Mouse (Mus musculus): Measurements from ENCODE around the gene Slc29a4. TPM values are rescaled to one million over a fixed set of nuclear protein-coding genes. Genes with fewer than 3 reads are reported as not detected.

The Slc29a4 gene
- total RNA-seq, 2 experiments from 2014 or later = 0.24 TPM; not detected in 1

DNA sequence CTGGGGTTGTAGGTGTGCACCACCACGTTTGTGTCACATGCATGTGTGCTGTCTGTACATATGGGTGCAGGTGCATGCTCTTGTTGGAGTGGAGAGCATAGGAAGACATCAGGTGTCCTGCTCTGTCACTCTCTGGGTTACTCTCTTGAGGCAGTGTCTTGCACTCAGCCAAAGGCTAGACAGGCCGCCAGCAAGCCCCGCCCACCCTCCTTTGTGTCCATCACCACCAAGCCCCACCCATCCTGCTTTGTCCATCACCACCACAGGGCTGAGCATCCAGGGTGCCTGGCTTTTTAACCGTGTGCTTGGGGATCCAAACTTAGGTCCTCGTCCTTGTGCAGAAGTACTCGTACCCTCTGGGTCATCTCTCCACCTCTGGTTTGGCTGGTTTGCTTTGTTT is 3.9 kb downstream of the Slc29a4 start:
- DNase-seq (ENCODE audit: low spot score) = no peak

DNA sequence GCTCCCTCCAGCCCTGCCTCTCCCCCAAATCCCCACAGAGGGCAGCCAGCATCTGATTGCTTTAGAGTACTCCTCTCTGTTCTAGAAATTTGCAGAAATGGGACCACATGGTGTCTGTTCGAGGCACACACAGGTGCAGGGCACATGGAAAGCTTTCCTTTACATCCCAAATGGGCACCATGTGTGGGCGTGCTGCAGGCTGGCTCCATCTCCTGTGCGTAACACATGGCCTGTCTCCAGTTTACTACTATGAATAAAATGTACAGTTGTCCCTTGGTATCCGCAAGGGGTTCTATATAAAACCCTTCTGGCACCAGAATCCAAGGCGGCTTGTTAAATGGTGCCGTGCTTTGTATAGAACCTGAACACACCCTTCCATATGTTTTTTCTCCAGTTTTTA is 4.6 kb downstream of the Slc29a4 start:
- DNase-seq (ENCODE audit: low spot score) = no peak

- no peak for DNase-seq (ENCODE audit: low spot score)
Measured at GRCm38 (mm10) chr5:142697742-142698141, 5.4 kb downstream of the Slc29a4 start.

DNA sequence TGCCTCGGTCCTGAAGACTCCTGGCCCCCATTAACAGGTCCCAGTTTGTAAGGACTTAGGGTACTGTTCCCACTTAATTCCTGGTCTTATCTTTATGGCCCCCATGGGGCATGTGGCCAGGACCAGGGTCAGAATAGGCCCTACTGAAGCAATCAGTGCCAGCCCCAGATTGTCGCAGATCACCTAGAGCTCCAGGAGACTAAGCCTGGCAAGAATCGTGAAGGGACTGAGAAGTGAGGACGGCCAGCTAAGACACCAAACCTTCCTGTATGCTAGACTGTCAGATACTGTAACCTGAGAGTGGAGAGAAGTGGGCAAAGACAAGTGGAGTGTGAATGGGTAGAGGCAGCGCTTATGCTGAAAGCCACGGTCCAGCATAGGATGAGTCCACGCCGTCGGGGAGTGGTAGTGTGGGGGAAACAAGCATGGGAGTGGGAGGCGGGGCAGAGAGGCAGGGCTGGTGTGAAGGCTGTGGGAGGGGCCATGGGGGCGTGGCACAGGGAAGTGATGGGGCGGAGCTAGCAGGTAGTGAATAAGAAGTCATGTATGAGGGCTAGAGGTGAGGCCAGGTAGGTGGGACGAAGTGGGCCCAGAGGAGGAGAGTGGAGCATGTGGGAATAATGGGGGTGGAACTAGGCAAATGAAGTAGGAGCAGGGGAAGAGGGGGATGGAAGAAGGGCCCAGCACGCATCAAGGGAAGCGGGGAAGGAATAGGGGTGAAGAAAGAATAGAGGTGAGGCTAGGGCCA is 8.7 kb downstream of the Slc29a4 start:
- DNase-seq (ENCODE audit: low spot score) = no peak

- DNase-seq (ENCODE audit: low spot score) = no peak
Measured at GRCm38 (mm10) chr5:142701651-142702510, 9.6 kb downstream of the Slc29a4 start.

DNA sequence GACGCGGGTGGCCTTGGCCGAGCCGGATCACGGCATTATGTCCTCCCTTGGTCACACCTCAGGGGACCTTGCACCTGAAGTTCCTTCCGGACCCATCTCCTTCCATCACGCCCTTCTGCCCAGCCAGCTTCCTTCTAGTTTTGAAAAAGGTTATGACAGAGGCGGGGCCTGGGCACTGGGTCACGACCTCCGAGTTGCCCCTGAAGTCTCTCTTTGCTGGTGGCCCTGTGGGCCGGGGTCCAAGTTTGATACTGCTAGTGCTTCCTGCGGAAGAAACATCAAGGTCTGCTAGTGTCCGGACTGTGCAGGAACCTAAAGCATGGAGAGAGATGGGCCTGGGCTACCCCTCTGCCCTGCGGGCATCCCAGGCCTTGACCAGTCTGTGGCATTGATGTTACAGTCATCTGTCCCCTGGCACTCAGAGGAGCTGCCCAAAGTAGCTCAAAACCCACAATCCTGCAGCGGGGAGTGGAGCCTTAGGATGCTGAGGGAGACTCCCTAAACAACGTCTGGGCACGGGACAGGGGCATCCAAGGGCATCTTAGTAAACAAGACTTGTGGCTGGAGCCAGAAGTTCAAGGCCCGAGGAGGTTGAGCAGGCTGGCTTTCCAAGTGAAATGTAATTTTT is 10.3 kb downstream of the Slc29a4 start:
- DNase-seq (ENCODE audit: low spot score) = no peak

DNA sequence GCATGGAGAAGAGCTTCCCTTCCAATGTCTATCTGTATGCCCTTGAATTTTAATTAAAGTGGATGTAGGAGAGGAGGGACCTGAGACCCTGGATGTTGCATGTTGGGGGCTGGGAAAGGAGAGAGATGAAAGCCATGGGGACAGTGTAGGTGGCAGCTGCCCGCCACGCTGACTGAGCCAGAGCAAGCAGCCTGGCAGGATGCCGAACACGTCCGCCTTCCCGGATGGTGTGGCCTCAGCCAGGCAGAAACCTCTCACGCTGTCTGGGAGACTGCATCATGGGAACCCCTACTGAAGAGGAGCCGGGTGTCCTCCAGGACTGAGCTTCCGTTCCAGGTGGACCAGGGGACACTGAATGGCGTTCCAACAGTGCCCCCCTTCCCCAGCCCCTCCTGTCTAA is 11.3 kb downstream of the Slc29a4 start:
- DNase-seq (ENCODE audit: low spot score) = no peak

DNA sequence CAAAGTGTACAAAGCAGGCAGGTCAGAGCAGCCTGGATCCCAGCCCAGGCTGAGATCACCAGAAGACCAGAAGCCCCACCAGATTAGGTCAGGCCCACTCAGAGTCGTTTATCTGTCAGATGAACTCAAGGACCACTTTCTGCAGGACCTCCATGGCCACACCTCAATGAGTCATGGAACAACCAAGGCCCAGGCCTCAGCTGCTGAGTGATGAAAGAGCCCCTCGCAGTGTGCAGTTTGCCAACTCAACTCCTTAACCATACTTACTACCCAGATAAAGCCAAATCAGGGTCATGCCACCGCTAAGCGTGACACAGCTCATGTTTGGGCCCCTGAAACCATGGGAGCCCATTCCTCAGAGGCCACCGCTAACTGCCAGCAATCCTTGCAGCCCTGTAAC is 15.4 kb downstream of the Slc29a4 start:
- DNase-seq (ENCODE audit: low spot score) = no peak

DNA sequence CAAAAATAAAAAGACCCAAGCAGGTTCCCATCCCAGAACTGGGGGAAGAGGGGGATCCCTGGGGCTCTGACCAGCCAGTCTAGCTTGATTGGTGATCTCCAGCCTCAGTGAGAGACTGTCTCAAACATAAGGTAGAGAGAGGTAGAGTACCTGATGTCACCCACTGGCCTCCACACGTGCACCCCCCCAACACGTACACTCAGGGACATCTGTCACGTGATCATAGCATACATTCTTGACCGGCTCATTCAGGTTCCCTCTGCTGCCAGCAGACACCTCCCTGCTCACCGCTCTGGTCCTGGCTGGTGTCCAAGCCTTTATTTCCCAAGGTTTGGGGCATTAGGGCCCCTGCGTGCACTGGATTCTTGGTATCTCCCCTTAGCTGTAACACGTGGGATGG is 17.1 kb downstream of the Slc29a4 start:
- DNase-seq (ENCODE audit: low spot score) = no peak

- DNase-seq (ENCODE audit: low spot score) = no peak
Measured at GRCm38 (mm10) chr5:142712373-142712772, 20.1 kb downstream of the Slc29a4 start.

DNA sequence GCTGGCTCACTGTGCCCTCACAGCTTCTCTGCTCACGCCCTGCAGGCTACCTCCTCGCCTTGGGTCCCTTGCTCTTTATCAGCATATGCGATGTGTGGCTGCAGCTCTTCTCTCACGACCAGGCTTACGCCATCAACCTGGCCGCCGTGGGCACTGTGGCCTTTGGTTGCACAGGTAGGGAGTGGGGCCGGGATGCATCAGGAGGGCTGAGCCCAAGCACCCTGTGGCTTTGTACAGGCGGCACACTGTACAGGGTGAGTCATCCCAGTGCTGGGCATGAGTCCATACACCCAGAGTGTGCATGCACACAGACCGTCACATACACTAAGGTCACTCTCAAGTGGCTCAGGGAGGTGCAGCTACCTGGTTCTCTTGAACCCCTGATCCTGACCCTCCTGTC is 21.7 kb downstream of the Slc29a4 start:
- DNase-seq (ENCODE audit: low spot score) = no peak

- DNase-seq (ENCODE audit: low spot score) = no peak
Measured at GRCm38 (mm10) chr5:142715059-142715458, 22.7 kb downstream of the Slc29a4 start.

DNA sequence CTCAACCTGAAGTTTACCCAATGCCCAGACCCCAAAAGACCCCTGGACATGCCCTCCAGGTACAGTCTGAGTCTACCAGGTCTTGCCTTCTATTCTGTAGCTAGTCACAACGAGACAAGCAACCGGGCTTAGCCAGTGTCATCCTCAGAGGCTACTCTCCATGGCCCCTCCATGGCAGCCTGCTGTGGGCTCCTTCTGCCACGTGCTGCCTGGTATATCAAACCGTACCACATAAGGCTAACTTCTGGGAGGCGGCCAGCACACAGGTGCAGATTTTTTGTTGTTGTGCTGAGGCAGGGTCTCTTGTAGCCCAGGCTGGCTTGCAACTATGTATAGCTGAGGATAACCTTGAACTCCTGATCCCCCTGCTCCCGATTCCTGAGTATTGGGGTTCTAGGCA is 23.7 kb downstream of the Slc29a4 start:
- no peak for DNase-seq (ENCODE audit: low spot score)

GRCm38 (mm10) chr5:142718037-142718436 is 25.7 kb downstream of the Slc29a4 start:
- DNase-seq (ENCODE audit: low spot score) = peak; percentile 75

- no peak for DNase-seq (ENCODE audit: low spot score)
Measured at GRCm38 (mm10) chr5:142718486-142718885, 26.2 kb downstream of the Slc29a4 start.

DNA sequence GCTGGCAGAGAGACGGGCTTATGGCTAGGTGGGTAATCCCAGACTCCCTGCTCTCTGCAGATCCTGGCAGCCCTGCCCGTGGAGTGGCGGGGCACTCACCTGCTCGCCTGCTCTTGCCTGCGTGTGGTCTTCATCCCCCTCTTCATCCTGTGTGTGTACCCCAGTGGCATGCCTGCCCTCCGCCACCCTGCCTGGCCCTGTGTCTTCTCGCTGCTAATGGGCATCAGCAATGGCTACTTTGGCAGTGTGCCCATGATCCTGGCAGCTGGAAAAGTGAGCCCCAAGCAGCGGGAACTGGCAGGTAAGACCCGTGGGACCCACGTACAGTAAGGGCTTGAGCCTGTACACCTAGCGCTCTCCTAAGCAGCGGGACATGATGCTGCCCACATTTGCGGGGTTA is 27.6 kb downstream of the Slc29a4 start:
- DNase-seq (ENCODE audit: low spot score) = no peak

DNA sequence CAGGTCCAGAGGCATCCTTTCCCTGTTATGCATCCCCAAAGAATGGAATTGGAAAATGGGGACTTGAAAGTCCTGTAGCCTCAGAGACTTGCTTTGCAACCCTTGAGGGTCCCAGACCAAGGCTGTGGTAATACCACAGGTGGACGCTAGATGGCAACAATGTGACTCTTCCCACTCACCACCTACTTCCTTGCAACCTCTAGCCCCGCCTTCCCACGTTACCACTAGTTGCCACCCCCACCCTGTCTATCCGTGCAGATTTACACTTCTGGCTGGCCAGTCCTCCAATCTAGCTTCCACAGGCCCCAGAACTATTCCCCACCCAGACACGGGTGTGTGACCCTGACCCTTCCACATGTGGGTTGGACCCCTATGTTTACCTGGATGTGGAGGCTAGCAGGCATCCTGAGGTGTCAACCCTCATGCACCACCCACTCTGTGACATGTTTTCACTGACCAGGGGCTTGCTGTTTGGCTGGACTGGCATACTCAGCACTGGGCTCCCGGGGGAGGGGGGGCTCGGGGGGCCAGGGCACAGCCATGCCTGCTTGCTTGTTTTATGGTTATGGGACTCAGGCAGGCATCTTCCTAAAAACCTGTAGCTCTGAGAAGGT is 31.3 kb downstream of the Slc29a4 start:
- DNase-seq (ENCODE audit: low spot score) = peak; percentile 57

GRCm38 (mm10) chr5:142724265-142724664 is 32.0 kb downstream of the Slc29a4 start:
- DNase-seq (ENCODE audit: low spot score) = no peak

GRCm38 (mm10) chr5:142726748-142727147 is 34.4 kb downstream of the Slc29a4 start:
- no peak for DNase-seq (ENCODE audit: low spot score)

DNA sequence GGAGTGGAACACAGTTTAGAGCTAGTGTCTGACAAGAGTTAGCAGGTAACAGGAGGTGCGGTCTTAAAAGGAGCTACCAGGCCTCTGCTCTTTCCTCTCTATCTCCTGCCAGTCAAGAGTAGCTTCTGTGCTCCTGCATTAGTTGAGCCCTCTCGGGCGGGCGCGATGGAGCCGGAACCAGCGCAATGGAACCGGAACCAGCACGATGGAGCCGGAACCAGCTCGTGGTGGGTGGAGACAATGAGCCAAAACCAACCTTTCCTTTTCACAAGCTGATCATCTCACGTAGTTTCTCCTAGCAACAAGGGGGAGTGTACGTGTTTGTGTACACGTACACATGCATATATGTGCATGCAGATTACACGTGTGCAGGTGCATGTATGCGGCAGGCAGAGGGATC is 36.0 kb downstream of the Slc29a4 start:
- DNase-seq (ENCODE audit: low spot score) = no peak

DNA sequence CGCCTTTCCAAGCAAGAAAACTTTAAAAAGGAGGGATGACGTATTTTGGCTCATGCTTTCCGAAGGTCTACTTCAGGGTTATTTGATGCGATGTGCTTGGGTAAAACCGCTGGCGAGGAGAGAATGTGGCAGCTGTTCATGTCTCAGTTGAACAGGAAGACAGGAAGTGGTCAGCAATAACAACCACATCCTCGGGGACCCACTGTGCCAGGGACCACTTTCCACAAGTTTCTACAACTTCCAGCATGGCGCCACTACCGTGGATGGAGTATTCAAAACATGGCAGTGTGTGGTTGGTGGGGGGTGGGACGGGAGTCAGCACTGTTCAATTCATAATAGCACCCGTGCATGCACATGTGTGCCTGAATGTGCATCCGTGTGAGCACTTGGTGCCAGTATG is 38.0 kb downstream of the Slc29a4 start:
- DNase-seq (ENCODE audit: low spot score) = no peak

DNA sequence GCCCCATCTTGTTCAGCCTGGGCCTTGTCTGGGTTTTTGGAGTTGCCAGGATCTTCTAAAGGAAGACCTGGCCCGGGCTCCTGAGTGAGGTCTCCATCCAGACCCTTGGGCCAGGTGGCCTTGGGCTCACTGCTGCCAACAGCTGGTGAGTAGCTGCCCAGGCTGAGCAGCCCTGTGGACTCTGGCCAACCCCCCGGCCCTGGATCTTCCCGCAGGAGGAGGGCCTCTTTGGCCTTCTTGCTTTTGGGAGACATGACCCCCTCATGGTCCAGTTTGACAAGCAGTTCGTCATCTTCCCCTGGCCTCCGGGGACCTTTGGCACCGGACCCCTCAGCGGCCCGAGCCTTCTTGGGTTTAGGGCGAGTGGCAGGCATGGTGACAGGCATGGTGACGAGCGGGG is 39.6 kb downstream of the Slc29a4 start:
- no peak for DNase-seq (ENCODE audit: low spot score)
